Mouse (Mus musculus) stomach, postnatal 0 days (tissue): Measurements from ENCODE around the gene Ctbs. TPM values are rescaled to one million over a fixed set of nuclear protein-coding genes. Genes with fewer than 3 reads are reported as not detected.

ENCODE experiments used
- ATAC-seq: fragments of 200-750 bp; cut with Nextera tagmentation; 2 replicates; pipeline ENCODE4 v1.8.0; 2017; ENCODE audit not compliant: low FRiP score, low TSS enrichment
- DNase-seq: peaks from one replicate; pipeline ENCODE4 v3.0.0-alpha.2; 2016; ENCODE audit warnings: low spot score
- H3K27ac ChIP-seq: fragments of 300-500 bp; sonication (generic); replicated peaks from 2 replicates; pipeline ENCODE4 v1.5.1; 2014; ENCODE audit warnings: mild to moderate bottlenecking, control low read depth
- H3K27me3 ChIP-seq: fragments of 300-500 bp; sonication (generic); 2 replicates; pipeline ENCODE4 v1.6.1; 2014; ENCODE audit warnings: low read length; ENCODE audit not compliant: control insufficient read depth, insufficient read depth
- H3K36me3 ChIP-seq: fragments of 300-500 bp; sonication (generic); 2 replicates; pipeline ENCODE4 v1.6.1; 2014; ENCODE audit warnings: low read length, mixed read lengths; ENCODE audit not compliant: control insufficient read depth, insufficient read depth
- H3K4me1 ChIP-seq: fragments of 300-500 bp; sonication (generic); replicated peaks from 2 replicates; pipeline ENCODE4 v1.6.1; 2014; ENCODE audit warnings: antibody characterized with exemption; ENCODE audit not compliant: control insufficient read depth, insufficient read depth
- H3K4me2 ChIP-seq: fragments of 300-500 bp; sonication (generic); replicated peaks from 2 replicates; pipeline ENCODE4 v1.6.1; 2014; ENCODE audit warnings: low read depth, mild to moderate bottlenecking, control low read depth, moderate library complexity
- H3K4me3 ChIP-seq: fragments of 300-500 bp; sonication (generic); 2 replicates; pipeline ENCODE4 v1.5.1; 2014; ENCODE audit warnings: low read depth, low read length, control low read depth
- H3K9ac ChIP-seq: fragments of 300-500 bp; sonication (generic); 2 replicates; pipeline ENCODE4 v1.6.1; 2014; ENCODE audit warnings: mild to moderate bottlenecking, low read length, control low read depth, mixed read lengths
- H3K9me3 ChIP-seq: fragments of 300-500 bp; sonication (generic); 2 replicates; pipeline ENCODE4 v1.6.1; 2016; ENCODE audit warnings: low read length; ENCODE audit not compliant: control insufficient read depth
- CTCF ChIP-seq: IDR thresholded peaks from 2 replicates; pipeline ENCODE4 v1.5.1; 2016; ENCODE audit warnings: antibody characterized with exemption, low read depth, mild to moderate bottlenecking, moderate library complexity
- EP300 ChIP-seq: optimal IDR thresholded peaks from 2 replicates; pipeline ENCODE3; 2016; ENCODE audit warnings: antibody characterized with exemption
- WGBS: fragments of 180-500 bp; shearing (Covaris S2); extraction: QIAGEN DNeasy Blood & Tissue Kit; methylation state at CpG from one replicate; pipeline ENCODE4 v1.1.7; 2014; 5-methylcytosine and 5-hydroxymethylcytosine counted together
- polyA plus RNA-seq: library from polyadenylated mRNA; unstranded; fragments of >200 nt; fragmentation: Nextera tagmentation; extraction: Ambion mirVana; gene quantifications from 2 replicates; pipeline ENCODE4 v1.2.1, GENCODE M21; 2015

Ctbs gene
- polyA plus RNA-seq, result 7.9 and 8.7 TPM in 2 replicates

GRCm38 (mm10) chr3:146449745-146450250 lies at the start of gene Ctbs:
Gene Ctbs (plus strand): TSS chr3:146449795.
- Histone ChIP-seq H3K9me3 (no peaks in the 10 kb centered on the region), H3K27ac (peak within 1 kb of the TSS; percentile 87), H3K4me2 (peak within 1 kb of the TSS; percentile 62), H3K27me3 (no peaks in the 10 kb centered on the region), H3K4me3 (peak within 1 kb of the TSS; percentile 55), H3K4me1 (no peaks in the 10 kb centered on the region), H3K36me3 (no peaks in the 10 kb centered on the region), H3K9ac (peak within 1 kb of the TSS; percentile 73)
- ATAC-seq, result 0 out of 2 replicates have a peak, but pooled peaks have one; percentile 6
- no peak for TF ChIP-seq CTCF
- TF ChIP-seq EP300, result no peak
- DNase-seq, result no peak
- WGBS, result 33% methylated on average over 9 of the region's 9 CpGs

- DNase-seq, result no peak
- Histone ChIP-seq H3K4me1 (0 out of 2 replicates have a peak, but pooled peaks cover 3% of the 10 kb centered on the region), H3K36me3 (no peaks in the 10 kb centered on the region), H3K27ac (no peak overlapping the region), H3K4me2 (peak overlapping the region; percentile 88), H3K9me3 (no peaks in the 10 kb centered on the region), H3K9ac (peak overlapping the region; percentile 65; the same call in 1 of the 2 replicates), H3K27me3 (no peaks in the 10 kb centered on the region), H3K4me3 (peak overlapping the region; percentile 86)
- TF ChIP-seq CTCF, result no peak
- TF ChIP-seq EP300, result no peak
- ATAC-seq, result no peak
- 36% methylated on average over 3 of the region's 3 CpGs for WGBS
Measured at GRCm38 (mm10) chr3:146403770-146404169, 45.8 kb upstream of the Ctbs start.

GRCm38 (mm10) chr3:146404311-146405201 lies 45.0 kb upstream of the Ctbs start, which contains the start of gene Ssx2ip:
Gene Ssx2ip (plus strand): TSS chr3:146404642.
- WGBS, result under 1% methylated on average over 82 of the region's 100 CpGs
- peak; percentile 97 for DNase-seq

GRCm38 (mm10) chr3:146405213-146406006 lies 44.2 kb upstream of the Ctbs start:
- 0 out of 2 replicates have a peak, but pooled peaks cover 3% of the 10 kb centered on the region for H3K4me1 ChIP-seq
- H3K4me3 ChIP-seq, result peak overlapping the region; percentile 86
- H3K36me3 ChIP-seq, result no peaks in the 10 kb centered on the region
- no peak for DNase-seq
- H3K9me3 ChIP-seq, result no peaks in the 10 kb centered on the region
- TF ChIP-seq CTCF (no peak), EP300 (no peak)
- H3K4me2 ChIP-seq, result peak overlapping the region; percentile 88
- ATAC-seq, result no peak
- WGBS, result 25% methylated on average over 18 of the region's 18 CpGs
- H3K27ac ChIP-seq, result peak overlapping the region; percentile 83; the same call in 1 of the 2 replicates
- H3K27me3 ChIP-seq, result no peaks in the 10 kb centered on the region
- peak overlapping the region; percentile 85 for H3K9ac ChIP-seq

More at GRCm38 (mm10) chr3:146404311-146405201, 45.0 kb upstream of the Ctbs start, which contains the start of gene Ssx2ip:
- peak within 1 kb of the TSS; percentile 83 for H3K27ac ChIP-seq
- H3K9ac ChIP-seq, result peak within 1 kb of the TSS; percentile 85
- no peaks in the 10 kb centered on the region for H3K9me3 ChIP-seq
- peak within 1 kb of the TSS; percentile 86 for H3K4me3 ChIP-seq
- ATAC-seq, result peak; percentile 98
- H3K27me3 ChIP-seq, result no peaks in the 10 kb centered on the region
- H3K36me3 ChIP-seq, result no peaks in the 10 kb centered on the region
- 0 out of 2 replicates have a peak, but pooled peaks cover 3% of the 10 kb centered on the region for H3K4me1 ChIP-seq
- peak within 1 kb of the TSS; percentile 88 for H3K4me2 ChIP-seq
- TF ChIP-seq CTCF (no peak), EP300 (no peak)

GRCm38 (mm10) chr3:146406007-146406341 lies 43.6 kb upstream of the Ctbs start:
- DNase-seq (peak; percentile 50), ATAC-seq (no peak)
- no peaks in the 10 kb centered on the region for H3K27me3 ChIP-seq
- no peaks in the 10 kb centered on the region for H3K36me3 ChIP-seq
- TF ChIP-seq EP300, result peak; percentile 63
- no peak for TF ChIP-seq CTCF
- peak overlapping the region; percentile 86; the same call in 1 of the 2 replicates for H3K4me3 ChIP-seq
- H3K9me3 ChIP-seq, result no peaks in the 10 kb centered on the region
- 44% methylated on average over 5 of the region's 5 CpGs for WGBS
- H3K4me1 ChIP-seq, result 0 out of 2 replicates have a peak, but pooled peaks cover 3% of the 10 kb centered on the region
- H3K4me2 ChIP-seq, result peak overlapping the region; percentile 88
- no peak overlapping the region; the same call in 1 of the 2 replicates for H3K9ac ChIP-seq
- H3K27ac ChIP-seq, result peak overlapping the region; percentile 65; the same call in 1 of the 2 replicates
